Mouse (Mus musculus) myocyte (in vitro differentiated cells): ENCODE measurements at regions not wholly inside any gene's neighbourhood (a gene's known extent, or its start where the extent isn't known, plus 50 kb on each side); places are given as distances from the start of the nearest gene placed in this dataset.

Experiments
- E2F4 ChIP-seq: IDR thresholded peaks from one replicate; pipeline ENCODE4 v1.6.1; 2011; ENCODE audit warnings: mild to moderate bottlenecking, control low read depth, moderate library complexity; ENCODE audit not compliant: insufficient read depth
- MAX ChIP-seq: IDR thresholded peaks from one replicate; pipeline ENCODE4 v1.6.1; 2011; ENCODE audit warnings: low read depth, mild to moderate bottlenecking, control low read depth
- MYOG ChIP-seq, 3 experiments: IDR thresholded peaks; one replicate each; pipeline ENCODE4 v1.6.1; 2011; ENCODE audit warnings: control low read depth in 2 of 3, low read depth in 2 of 3, mild to moderate bottlenecking in 2 of 3; ENCODE audit not compliant: insufficient read length in 2 of 3, control insufficient read depth in 1 of 3, insufficient read depth in 1 of 3
- POLR2A ChIP-seq: IDR thresholded peaks from one replicate; pipeline ENCODE4 v1.6.1; 2011; ENCODE audit warnings: low read depth, mild to moderate bottlenecking, control low read depth, moderate library complexity; ENCODE audit not compliant: insufficient read length
- POLR2AphosphoS2 ChIP-seq: IDR thresholded peaks from one replicate; pipeline ENCODE4 v1.6.1; 2011; ENCODE audit warnings: low read depth, control low read depth; ENCODE audit not compliant: insufficient read length
- REST ChIP-seq: IDR thresholded peaks from one replicate; pipeline ENCODE4 v1.6.1; 2011; ENCODE audit warnings: mild to moderate bottlenecking, control low read depth, moderate library complexity; ENCODE audit not compliant: insufficient read depth, insufficient read length
- TCF12 ChIP-seq: IDR thresholded peaks from one replicate; pipeline ENCODE4 v1.6.1; 2011; ENCODE audit warnings: mild to moderate bottlenecking, control low read depth; ENCODE audit not compliant: poor library complexity, insufficient read depth, severe bottlenecking
- USF1 ChIP-seq: IDR thresholded peaks from one replicate; pipeline ENCODE4 v1.6.1; 2011; ENCODE audit warnings: low read depth, mild to moderate bottlenecking, control low read depth, moderate library complexity

DNA sequence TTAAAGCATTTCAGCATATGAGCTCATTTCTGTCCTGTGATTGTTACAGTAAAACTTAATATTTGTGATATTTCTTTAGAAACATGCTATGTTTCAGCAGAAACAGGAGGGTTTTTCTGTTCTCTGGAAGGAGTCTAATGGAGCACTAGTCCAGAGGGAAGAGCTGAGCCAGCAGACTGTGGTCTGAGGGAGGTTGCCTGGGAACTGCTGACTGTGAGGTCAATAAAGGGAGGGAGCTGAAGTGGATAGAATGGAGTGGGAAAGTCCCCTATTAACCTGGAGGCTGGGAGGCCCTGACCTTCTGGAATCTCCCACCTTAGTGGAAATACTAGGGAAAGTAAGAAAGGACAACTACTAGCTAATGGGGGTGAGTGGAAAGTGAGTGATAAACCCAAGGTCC, 129.5 kb downstream of the Ogfrl1 start:
- TF ChIP-seq POLR2A (no peak), POLR2AphosphoS2 (no peak), TCF12 (no peak), MAX (no peak), USF1 (no peak), MYOG (IDR thresholded peaks at IDR 0.05; ENCODE audit: control insufficient read depth in 1 of 3, insufficient read depth in 1 of 3, insufficient read length in 2 of 3, low read depth in 2 of 3) (no peak), E2F4 (no peak), REST (no peak)
